Mouse (Mus musculus): ENCODE results near the gene Chn1.

- 0 out of 2 replicates have a peak, but pooled peaks have one; percentile 12 for TF ChIP-seq CTCF (IDR thresholded peaks at IDR 0.05; ENCODE audit: borderline replicate concordance, insufficient read depth, low read length)
- no peak for TF ChIP-seq POLR2A (IDR thresholded peaks at IDR 0.05; ENCODE audit: low read depth, low read length)
Measured at GRCm38 (mm10) chr2:73566162-73566561, 209.0 kb downstream of the Chn1 start.
